Mouse (Mus musculus) frontal cortex, postnatal 36 days (tissue): ENCODE data around the gene Fat2.

ENCODE experiments used
- DNase-seq, 2 experiments: peaks; one replicate each; pipeline ENCODE4 v3.0.0; 2022; ENCODE audit warnings: low spot score in 2 of 2

Gene Fat2

DNA sequence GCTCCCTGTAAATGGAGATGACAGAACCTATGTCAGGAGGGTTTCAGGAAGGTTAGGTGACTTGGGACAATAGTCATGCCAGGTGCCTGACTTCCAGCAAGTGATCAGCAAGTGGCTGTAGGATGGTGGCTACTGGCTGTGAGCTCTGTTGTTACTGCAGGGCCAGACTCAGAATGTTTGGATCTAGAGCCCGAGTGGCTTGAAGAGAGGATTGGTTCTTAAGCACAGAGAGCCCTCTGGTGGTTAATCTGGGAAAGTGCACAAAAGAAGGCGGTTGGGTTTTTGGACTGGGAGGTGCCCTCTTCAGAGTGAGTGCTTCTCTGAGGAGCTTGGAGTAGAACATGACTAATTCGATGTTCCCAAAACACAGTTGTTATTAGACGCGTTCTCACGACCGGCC, 95.8 kb downstream of the Fat2 start:
- DNase-seq, result peak; percentile 75 to 91

DNA sequence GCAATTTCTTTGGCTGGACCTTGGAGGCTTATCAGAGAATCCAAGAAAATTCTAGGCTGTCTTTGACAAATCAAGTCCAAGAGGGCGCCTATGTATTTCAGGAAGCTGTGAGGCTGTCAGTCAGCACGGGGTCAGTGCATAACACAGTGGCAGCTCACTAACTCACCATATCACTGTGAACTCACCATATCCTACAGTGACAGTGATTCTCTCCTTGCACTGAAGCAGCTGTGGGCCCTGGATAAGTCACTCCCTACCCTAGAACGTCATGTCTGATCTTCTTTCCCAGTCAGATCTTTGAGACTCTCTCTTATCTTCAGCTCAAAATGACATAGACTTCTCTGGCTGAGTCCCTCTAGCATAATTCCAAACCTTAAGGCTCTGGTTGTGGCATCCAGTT, 96.9 kb downstream of the Fat2 start:
- no peak for DNase-seq

- no peak for DNase-seq
Measured at GRCm38 (mm10) chr11:55236815-55237214, 99.5 kb downstream of the Fat2 start.

- no peak for DNase-seq
Measured at GRCm38 (mm10) chr11:55234791-55235190, 101.6 kb downstream of the Fat2 start.

- no peak for DNase-seq
Measured at GRCm38 (mm10) chr11:55234288-55234687, 102.1 kb downstream of the Fat2 start.

DNA sequence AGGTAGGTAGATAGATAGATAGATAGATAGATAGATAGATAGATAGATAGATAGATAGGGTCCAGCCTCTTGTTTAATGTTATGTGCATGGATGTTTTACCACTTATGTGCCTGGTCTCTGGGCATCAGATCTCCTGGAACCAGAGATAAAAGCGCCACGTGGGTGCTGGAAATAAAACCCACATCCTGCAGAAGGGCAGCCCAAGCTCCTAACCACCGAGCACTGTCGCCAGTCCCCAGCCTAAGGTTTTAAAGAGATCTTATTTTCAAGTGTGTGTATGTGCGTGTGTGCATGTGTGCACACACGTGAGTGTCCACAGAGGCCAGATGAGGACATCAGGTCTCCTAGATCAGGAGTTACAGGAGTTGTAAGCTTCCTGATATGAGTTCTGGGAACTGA, 105.3 kb downstream of the Fat2 start:
- no peak for DNase-seq

DNA sequence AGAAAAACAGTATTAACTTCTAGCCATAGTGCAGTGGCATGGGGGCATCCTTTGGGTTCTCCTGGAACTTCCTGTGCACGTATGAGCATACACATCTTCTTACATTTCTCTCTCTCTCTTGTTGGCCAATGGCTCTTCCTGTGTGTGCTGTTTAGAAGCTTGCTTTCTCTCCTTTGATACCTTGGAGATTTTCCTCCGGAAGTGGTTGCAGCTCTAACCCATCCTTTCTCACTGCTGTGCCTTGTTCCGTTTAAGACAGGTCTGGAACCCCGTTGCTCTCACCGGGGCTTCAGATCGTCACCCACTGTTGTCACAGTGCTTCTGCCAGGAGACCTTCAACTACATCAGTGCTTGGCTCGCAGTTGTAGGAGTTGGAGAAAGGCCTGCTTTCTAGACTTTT, 115.1 kb downstream of the Fat2 start:
- DNase-seq, result no peak

DNA sequence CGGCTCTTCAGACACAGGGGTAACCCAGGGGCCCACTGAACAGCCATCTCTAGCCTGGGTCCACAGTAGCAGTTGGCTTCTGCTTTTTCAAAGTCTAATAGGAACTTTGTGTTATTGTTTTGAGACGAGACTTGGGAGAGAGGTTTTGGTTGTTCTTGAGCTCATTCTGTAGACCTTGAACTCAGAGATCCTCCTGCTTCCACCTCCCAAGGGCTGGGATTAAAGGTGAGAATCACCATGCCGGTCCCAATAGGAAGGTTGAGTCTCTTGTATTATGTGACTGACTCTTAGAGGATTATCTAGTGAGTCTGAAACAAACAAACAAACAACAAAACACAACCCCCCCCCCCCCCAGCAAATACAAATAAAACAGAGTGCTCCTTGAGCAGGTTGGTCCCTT, 117.9 kb downstream of the Fat2 start:
- DNase-seq, result no peak

GRCm38 (mm10) chr11:55217880-55218279, 118.5 kb downstream of the Fat2 start:
- DNase-seq, result no peak

GRCm38 (mm10) chr11:55217418-55217817, 118.9 kb downstream of the Fat2 start:
- no peak for DNase-seq

DNA sequence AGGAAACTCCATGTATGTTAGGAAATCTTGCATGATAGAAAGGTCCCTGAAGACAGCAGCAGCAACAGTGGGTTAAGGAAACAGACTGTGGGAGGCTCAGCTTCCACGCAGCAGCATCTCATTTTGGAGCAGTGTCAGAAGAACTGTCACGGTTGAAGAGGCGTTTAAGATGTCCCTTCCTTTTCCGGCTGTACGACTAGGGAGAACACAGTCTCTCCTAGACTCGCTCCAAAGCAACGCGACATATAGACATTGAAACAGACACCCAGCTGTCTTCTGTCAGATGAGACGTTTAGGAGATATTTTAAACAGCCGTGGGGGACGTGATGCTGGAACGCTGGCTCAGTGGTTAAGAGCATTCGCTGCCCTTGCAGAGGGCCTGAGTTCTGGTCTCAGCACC, 119.5 kb downstream of the Fat2 start:
- peak; percentile 59 to 71 for DNase-seq

DNA sequence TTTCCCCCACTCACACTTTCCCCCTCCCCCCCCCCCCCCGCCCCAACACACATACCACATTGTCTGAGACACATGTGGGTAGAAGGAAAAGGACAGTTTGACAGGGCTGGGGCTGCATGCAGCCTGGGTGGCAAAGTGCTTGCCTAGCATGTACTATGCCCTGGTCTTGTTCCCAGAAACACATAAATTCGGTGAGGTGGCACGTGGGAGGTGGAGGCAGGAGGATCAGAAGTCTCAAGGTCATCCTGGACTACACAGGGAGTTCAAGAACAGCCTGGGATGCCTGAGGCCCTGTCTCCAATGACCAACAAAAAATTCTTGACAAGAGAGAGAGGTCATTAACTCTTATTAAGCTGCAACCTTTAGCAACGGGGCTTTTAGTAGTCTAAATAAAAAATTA, 120.3 kb downstream of the Fat2 start:
- DNase-seq, result no peak

GRCm38 (mm10) chr11:55214978-55215377, 121.4 kb downstream of the Fat2 start:
- no peak for DNase-seq

GRCm38 (mm10) chr11:55214161-55214560, 122.2 kb downstream of the Fat2 start:
- no peak for DNase-seq

DNA sequence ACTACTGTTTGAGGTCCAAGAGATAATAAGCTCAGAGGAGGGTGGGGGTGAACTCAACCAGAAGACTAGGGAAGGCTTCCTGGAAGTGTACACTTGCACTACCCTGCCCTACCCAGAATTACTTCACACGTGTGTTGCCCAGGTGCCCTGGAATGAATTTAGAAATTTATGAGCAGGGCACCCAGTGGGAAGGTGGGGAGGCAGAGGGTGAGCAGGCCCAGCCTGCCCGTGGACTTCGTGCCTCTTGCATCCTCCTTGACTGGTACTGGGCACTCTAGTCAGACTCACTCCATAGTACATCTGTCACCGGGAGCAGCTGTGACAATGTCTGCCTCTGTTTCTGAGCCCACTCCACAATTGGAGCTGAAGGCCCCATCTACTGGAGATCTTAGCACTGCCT, 122.8 kb downstream of the Fat2 start:
- DNase-seq, result no peak

GRCm38 (mm10) chr11:55209626-55210353, 126.6 kb downstream of the Fat2 start:
- DNase-seq, result no peak

GRCm38 (mm10) chr11:55209032-55209431, 127.3 kb downstream of the Fat2 start:
- no peak for DNase-seq

DNA sequence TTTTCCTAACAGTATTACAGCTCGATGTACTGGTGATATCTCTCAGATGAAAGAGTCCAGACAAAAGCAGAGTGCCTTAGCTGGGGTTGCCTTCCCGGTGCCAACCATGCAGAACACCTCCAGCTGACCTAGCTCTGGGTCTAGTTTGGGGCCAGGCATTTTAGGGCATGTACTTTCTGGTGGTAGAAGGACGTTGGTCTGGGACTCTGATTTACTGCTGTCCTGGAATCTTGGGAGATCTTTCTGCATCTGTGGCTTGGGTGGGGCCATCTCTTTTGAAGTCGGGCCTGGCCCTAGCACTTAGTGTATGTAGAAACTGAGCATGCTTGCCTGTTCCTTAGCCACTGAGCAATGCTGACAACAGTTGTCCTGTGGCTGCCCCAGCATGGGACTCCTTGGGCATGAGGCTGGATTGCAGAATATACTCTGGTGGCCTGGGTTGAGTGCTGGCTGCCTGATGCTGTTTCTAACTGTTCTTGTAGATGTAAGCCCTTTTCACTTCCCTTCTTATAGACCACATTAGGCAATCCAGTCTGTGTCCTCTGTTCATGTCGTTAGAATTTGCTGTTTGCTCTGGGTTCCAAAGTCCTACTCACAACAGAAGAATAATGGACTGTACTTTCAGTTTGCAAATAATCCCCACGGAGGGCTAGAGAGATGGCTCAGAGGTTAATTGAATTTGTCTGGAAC, 128.2 kb downstream of the Fat2 start:
- DNase-seq, result no peak

DNA sequence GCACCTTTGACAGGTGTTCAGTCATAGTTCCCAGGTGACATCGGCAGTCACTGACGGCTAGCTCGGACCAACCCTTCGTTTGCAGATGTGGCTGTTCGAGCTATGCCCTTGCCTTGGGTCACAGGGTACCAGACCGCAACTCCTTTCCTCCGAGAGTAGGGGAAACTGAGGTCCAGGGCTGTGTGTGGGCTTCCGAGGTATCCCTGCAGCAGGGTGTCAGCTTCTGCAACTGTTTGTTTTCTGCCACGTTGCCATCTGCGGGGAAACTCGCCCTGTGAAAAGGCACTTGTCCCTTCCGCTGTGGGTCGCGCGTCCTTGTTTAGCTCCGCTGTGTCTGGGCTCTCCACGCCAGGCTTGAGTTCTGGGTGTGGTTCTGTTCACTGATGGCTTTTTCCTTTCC, 131.8 kb downstream of the Fat2 start:
- no peak for DNase-seq

DNA sequence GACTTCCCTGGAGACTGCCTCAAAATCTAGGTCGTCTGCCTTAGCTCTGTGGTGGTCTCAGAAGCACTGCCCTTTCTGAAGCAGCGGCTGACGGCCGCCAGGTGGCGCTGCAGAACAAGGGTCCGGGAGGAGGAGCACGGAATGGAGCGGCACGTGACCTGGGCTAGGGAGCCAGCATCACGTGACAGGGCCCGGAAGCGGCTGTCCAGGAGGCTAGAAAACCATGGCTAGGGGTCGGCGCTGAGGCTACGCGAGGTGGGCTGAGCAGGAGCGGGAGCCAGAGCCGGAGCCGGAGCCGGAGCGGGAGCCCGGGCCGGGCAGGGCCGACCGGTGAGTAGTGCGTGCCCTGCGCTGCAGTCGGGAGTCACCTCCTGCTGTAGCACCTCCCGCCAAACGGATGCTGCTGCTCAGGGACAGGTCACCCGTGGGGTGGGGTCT, 132.2 kb downstream of the Fat2 start, which contains the start of gene Slc36a1:
Gene Slc36a1 (plus strand): TSS at position 192 of the 438 bp plus-strand sequence.
- peak; percentile 94 to 96 for DNase-seq
